Mouse (Mus musculus) bone marrow macrophage, adult 2 months (primary cell): ENCODE data around the gene Tmem262. TPM values are rescaled to one million over a fixed set of nuclear protein-coding genes. Genes with fewer than 3 reads are reported as not detected.

Experiments
- H3K27ac ChIP-seq: 2 replicates; pipeline ENCODE4 v1.5.1; 2012; ENCODE audit warnings: low read depth, low read length; ENCODE audit not compliant: insufficient read depth
- H3K4me1 ChIP-seq: 2 replicates; pipeline ENCODE4 v1.6.1; 2012; ENCODE audit warnings: low read length; ENCODE audit not compliant: control insufficient read depth, insufficient read depth
- H3K4me3 ChIP-seq: 2 replicates; pipeline ENCODE4 v1.5.1; 2012; ENCODE audit warnings: mild to moderate bottlenecking, low read length, moderate library complexity; ENCODE audit not compliant: insufficient read depth
- CTCF ChIP-seq: IDR thresholded peaks from 2 replicates; pipeline ENCODE4 v1.5.1; 2012; ENCODE audit warnings: low read depth, mild to moderate bottlenecking, low read length, moderate library complexity
- POLR2A ChIP-seq: IDR thresholded peaks from 2 replicates; pipeline ENCODE4 v1.6.1; 2012; ENCODE audit warnings: mild to moderate bottlenecking, low read depth, low read length, borderline replicate concordance
- polyA plus RNA-seq: library from polyadenylated mRNA; stranded (reverse); fragments of >200 nt; gene quantifications from 2 replicates; pipeline ENCODE4 v1.2.4, GENCODE M21; 2012; ENCODE audit not compliant: missing spikeins, insufficient read depth, insufficient read length

Tmem262 gene
- polyA plus RNA-seq, 1 experiment: not detected

DNA sequence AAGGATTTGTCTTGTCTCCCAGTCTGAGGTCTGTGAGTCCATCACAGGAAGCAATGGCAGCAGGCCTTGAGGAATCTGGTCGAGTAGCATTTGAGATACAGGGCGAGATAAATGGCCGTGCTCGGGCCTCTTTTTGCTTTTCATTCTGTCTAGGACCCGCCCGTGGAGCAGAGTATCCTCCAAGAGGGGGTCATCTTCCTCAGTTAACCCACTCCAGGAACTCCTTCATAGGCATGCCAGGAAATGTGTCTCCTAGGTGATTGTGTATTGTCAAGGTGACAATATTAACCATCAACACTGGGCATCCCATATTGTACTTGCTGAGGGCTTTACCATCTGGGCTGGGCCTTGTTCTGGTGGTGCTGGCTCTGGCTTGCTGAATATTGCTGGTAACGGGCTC, 14.3 kb downstream of the Tmem262 start, which contains the start of gene AC131692.1:
TSS of gene AC131692.1 (plus strand) at position 301 of the 400 bp plus-strand sequence.
- no peak for TF ChIP-seq POLR2A
- TF ChIP-seq CTCF: no peak
- Histone ChIP-seq H3K4me1 (peaks cover 17% of the 10 kb centered on the region), H3K4me3 (no peak within 1 kb of the TSS), H3K27ac (no peak within 1 kb of the TSS)

DNA sequence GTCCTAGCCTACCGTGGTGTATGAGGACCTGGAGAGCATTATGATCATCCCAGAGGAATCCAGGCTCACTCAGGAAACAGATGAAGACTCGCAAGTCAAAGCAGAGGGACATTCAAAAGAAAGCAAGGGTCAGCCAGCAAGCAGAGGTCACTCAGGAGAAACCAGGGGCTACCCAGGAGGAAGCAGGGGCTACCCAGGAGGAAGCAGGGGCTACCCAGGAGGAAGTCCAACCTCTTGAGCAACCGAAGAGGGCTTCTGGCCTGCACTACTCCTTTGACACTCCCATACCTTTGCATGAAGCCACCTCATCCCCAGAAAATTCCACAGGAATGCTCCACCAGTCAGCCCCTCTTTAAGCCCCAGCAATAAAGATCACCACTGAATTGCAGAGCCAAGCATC, 18.0 kb downstream of the Tmem262 start:
- peaks cover 21% of the 10 kb centered on the region for H3K4me1 ChIP-seq
- no peak overlapping the region for H3K4me3 ChIP-seq
- H3K27ac ChIP-seq: no peak overlapping the region
- TF ChIP-seq POLR2A: no peak
- no peak for TF ChIP-seq CTCF

DNA sequence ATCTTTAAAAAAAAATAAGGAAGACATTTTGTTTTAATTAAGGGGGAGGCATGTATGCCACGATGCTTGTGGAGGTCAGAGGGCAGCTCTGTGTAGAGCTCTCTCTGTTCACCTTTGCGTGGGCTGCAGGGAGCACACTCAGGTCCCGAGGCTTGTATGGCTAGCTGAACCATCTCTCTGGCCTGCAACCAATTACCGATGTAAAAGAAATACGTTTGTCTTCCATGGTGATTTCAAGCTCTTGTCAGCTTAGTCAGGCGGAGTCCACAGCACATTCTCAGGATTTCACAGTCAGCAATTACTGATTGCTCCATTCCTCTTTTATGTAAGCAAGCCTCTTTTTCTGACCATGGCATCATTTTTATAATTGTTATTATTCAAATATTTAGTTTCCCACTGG, 21.4 kb downstream of the Tmem262 start:
- H3K4me3 ChIP-seq: no peak overlapping the region
- TF ChIP-seq POLR2A: no peak
- no peak for TF ChIP-seq CTCF
- no peak overlapping the region for H3K27ac ChIP-seq
- peaks cover 24% of the 10 kb centered on the region for H3K4me1 ChIP-seq

DNA sequence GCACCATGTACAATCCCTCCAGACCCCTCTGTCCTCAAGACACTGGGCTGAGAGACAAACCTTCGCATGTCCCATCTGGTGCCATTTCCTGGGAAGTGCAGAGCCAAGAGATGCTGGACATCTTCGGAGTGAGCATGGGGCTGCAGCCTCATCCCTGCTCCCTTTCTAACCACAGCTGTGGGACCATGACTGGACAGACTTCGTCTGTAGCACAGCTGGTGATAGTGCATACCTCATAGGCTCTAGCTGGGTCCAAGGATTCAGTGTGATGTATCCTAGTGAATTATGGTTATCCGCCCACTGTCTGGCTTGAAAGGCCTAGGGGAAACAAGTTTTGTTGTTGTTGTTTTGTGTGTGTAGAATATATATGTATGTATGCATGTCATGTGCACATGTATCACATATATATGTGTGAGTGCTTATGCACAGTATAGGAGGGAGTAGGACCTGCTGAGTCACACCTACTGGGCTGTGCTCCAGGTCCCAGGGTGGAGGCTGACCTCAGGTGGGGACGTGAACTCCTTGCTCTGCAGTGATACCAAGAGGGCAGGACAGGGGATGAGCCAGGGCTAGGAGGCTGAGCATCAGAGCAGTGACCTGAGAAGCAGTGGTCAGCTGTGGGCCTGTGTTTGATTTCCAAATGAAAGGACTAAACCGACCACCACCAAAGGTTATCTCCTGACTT, 22.5 kb downstream of the Tmem262 start:
- H3K27ac ChIP-seq: no peak overlapping the region
- peaks cover 21% of the 10 kb centered on the region for H3K4me1 ChIP-seq

DNA sequence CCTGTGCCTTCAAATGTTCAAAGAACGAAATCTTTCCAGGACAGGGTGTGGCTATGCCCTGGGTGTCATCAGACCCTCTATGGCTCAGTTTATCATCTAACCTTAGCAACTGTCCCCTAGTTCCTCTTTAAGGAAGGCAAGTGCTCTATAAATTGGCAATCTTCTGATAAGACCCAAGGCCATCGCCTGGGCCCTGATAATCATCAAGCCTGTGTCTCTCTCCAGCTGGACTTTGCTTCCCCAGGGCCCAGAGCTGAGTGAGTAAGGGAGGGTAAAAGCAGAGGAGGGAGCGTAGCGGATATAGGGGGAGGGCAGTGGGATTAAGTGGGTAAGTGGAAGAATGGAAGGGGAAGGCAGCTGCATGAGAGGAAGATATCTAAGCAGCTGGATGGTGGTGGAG, 24.6 kb downstream of the Tmem262 start:
- TF ChIP-seq CTCF: no peak
- TF ChIP-seq POLR2A: no peak
- Histone ChIP-seq H3K27ac (no peak overlapping the region), H3K4me3 (no peak overlapping the region), H3K4me1 (peaks cover 3% of the 10 kb centered on the region)

More for the DNA sequence above, 22.5 kb downstream of the Tmem262 start:
- TF ChIP-seq CTCF (no peak), POLR2A (no peak)
- no peak overlapping the region for H3K4me3 ChIP-seq

DNA sequence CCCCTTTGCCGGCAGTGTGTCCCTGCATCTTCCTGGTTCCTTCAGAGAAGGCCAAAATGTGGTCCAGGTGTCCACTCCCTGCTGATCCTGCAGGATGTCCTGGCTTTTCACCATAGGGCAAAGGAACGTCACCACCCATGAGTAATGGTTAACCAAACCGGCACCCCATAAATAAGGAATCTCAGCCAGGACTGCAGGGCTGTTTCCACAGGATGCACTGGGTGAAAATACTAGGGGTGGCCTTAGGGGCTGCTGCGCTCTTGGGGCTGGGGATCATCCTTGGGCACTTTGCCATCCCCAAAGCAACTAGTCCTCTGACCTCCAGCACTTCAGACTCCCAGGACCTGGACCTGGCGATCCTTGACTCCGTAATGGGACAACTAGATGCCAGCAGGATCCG, 25.8 kb downstream of the Tmem262 start, which contains the start of gene Naaladl1:
TSS of gene Naaladl1 (plus strand) at position 197 of the 400 bp plus-strand sequence.
- 0 out of 2 replicates have a peak, but pooled peaks cover 3% of the 10 kb centered on the region for H3K4me1 ChIP-seq
- TF ChIP-seq CTCF (no peak), POLR2A (no peak)
- no peak within 1 kb of the TSS for H3K27ac ChIP-seq
- H3K4me3 ChIP-seq: no peak within 1 kb of the TSS

DNA sequence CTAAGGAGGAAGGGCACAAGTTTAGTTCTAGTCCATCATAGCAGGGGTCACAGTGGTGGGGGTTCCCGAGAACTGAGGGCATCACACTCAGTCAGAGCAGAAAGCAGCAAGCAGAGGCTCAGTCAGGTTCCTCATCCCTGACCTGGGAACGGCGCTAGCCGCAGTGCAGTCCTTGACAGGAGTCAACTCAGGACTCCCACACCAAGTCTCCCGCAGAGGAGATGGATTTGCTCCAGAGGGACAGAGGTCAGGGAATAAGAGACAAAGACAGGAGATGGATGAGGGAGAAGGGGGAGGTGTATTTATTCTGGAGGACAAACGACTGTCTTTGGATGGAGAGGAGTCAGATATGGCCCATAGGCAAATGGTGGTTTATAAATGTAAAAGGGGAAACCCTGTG, 33.3 kb downstream of the Tmem262 start:
- Histone ChIP-seq H3K4me1 (peaks cover 9% of the 10 kb centered on the region), H3K4me3 (no peak overlapping the region), H3K27ac (no peak overlapping the region)
- no peak for TF ChIP-seq CTCF
- TF ChIP-seq POLR2A: no peak

DNA sequence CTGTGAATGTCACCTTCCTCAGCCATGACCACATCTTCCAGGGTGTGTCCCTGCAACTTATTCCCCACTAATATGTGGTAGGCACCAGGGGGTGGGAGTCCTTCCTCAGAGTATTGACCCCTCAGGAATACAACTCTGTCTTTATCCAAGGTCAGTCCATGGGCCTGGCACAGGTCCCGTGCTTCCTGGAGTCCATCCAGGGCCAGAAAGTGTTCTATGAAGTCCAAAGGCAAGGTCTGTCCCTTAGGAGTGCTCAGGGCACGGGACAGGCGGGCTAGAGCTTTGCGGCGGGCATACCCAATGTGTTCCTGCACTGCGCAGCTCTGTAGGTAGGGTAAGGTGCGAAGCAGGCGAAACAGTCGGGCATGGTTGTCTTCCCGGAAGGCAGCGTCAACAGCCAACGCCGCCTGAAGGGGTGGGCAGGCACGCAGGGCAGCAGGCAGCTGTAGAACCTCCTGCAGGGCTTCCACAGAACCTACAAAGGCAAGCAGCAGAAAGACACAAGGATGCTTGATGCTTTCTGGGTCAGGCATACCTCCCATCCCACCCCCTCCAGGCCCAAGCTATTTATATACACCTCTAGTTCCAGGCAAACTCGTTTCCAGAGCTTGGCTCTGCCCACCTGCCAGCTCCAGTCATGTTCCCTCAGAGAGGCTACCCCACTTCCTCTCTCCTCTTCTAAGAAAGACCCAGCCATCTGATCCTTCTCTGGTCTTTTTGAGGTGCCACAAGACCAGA, 36.4 kb downstream of the Tmem262 start:
- H3K4me1 ChIP-seq: peaks cover 11% of the 10 kb centered on the region
- peak overlapping the region; percentile 97; the same call in 1 of the 2 replicates for H3K4me3 ChIP-seq

DNA sequence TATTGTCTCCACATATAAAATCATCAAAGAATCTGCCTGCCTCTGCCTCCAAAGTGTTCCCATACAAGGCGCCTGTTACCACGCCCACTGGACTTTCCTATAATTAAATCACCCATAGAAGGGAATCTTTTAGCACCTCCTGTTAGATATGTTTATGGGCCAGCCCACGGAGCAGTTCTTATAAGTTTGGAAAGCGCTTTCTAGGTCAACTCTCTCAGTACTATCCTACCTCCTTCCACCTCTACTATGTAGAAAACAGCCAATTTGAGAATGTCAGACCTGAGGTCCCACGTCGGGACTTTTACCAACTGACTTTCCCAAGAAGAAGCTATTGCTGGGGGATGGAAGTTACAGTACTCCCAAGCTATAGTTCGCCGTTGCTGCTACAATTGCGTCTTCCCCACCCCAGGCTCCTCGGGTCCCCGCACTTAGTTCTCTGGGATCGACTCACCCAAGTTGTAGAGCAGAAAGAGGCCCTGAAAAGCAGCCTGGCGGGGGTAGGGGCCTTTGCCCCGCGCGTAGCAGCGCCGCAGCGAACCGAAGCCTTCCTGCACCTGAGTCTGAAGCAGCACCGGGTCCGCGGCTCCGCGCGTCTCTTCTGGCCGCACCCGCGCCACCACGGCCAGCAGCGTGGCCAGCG, 37.6 kb downstream of the Tmem262 start:
- TF ChIP-seq CTCF: no peak
- TF ChIP-seq POLR2A: no peak
- Histone ChIP-seq H3K27ac (peak overlapping the region; percentile 93), H3K4me1 (peaks cover 11% of the 10 kb centered on the region), H3K4me3 (peak overlapping the region; percentile 97)

More for the DNA sequence above, 36.4 kb downstream of the Tmem262 start:
- TF ChIP-seq POLR2A: no peak
- no peak for TF ChIP-seq CTCF
- no peak overlapping the region for H3K27ac ChIP-seq
